Mouse (Mus musculus) mouse embryonic stem cell (cell line): ENCODE data around the gene Timm29.

ENCODE experiments used
- in situ Hi-C, 2 experiments: fragments of 300-500 bp; cut with MboI; formaldehyde crosslinking; loops; 1 replicate in 1 of 2; 3 replicates in 1 of 2; pipeline ENCODE4 v1.14.3; 2019 to 2020; ENCODE audit warnings: low sequenced_read_pairs in 2 of 2, low pct_unique_long_range_greater_than_20kb in 1 of 2, mixed read lengths in 1 of 2; ENCODE audit not compliant: unreplicated experiment in 1 of 2

The Timm29 gene

GRCm38 (mm10) chr9:21592703-21593121 lies at the start of gene Timm29, which contains the start of gene Yipf2:
Gene Timm29, plus strand, starts transcription at chr9:21592722.
Gene Yipf2, minus strand, starts transcription at chr9:21592828.
- in situ Hi-C loops: no loop called here

- in situ Hi-C loops: no loop called here
These were observed 47.1 kb upstream of the Timm29 start for GRCm38 (mm10) chr9:21545351-21545915.

GRCm38 (mm10) chr9:21545916-21546788 lies 46.4 kb upstream of the Timm29 start:
- in situ Hi-C loops: no loop called here

- in situ Hi-C loops: no loop called here
These were observed 45.8 kb upstream of the Timm29 start, which contains the start of gene Carm1 for GRCm38 (mm10) chr9:21546789-21547074. Gene Carm1, plus strand, starts transcription at chr9:21546894.

- in situ Hi-C loops: no loop called here
These were observed 45.2 kb upstream of the Timm29 start for GRCm38 (mm10) chr9:21547075-21547941.

- in situ Hi-C loops: no loop called here
These were observed 41.5 kb upstream of the Timm29 start for GRCm38 (mm10) chr9:21551049-21551448.

- in situ Hi-C loops: no loop called here
These were observed 38.8 kb upstream of the Timm29 start for GRCm38 (mm10) chr9:21553607-21554273.

- in situ Hi-C loops: no loop called here
These were observed 37.3 kb upstream of the Timm29 start for GRCm38 (mm10) chr9:21555198-21555742.

- in situ Hi-C loops: no loop called here
These were observed 35.5 kb upstream of the Timm29 start for GRCm38 (mm10) chr9:21556996-21557395.

- in situ Hi-C loops: no loop called here
These were observed 35.0 kb upstream of the Timm29 start for GRCm38 (mm10) chr9:21557556-21557955.

- in situ Hi-C loops: no loop called here
These were observed 34.2 kb upstream of the Timm29 start for GRCm38 (mm10) chr9:21558366-21558765.

- in situ Hi-C loops: no loop called here
These were observed 33.4 kb upstream of the Timm29 start for GRCm38 (mm10) chr9:21559151-21559550.

- in situ Hi-C loops: no loop called here
These were observed 28.1 kb upstream of the Timm29 start for GRCm38 (mm10) chr9:21564420-21564819.

GRCm38 (mm10) chr9:21565004-21565586 lies 27.4 kb upstream of the Timm29 start:
- in situ Hi-C loops: no loop called here

- in situ Hi-C loops: no loop called here
These were observed 26.0 kb upstream of the Timm29 start for GRCm38 (mm10) chr9:21566538-21566937.

- in situ Hi-C loops: no loop called here
These were observed 25.5 kb upstream of the Timm29 start for GRCm38 (mm10) chr9:21567051-21567450.

GRCm38 (mm10) chr9:21568657-21569255 lies 23.8 kb upstream of the Timm29 start:
- in situ Hi-C loops: no loop called here
